Mouse (Mus musculus) testis, postnatal 14 days (tissue): ENCODE data around the gene Vwa8.
"Not testable (repeated sequence)": the region's sequence is repeated elsewhere in the genome, so short reads cannot be mapped to it uniquely, and the experiment has no call there.

Experiments
- DNase-seq: peaks from one replicate; pipeline ENCODE4 v3.0.0; 2021; ENCODE audit warnings: low spot score

The Vwa8 gene

GRCm38 (mm10) chr14:78984296-78984695, 135.4 kb downstream of the Vwa8 start:
- no peak for DNase-seq

GRCm38 (mm10) chr14:78987543-78987942, 138.7 kb downstream of the Vwa8 start:
- no peak for DNase-seq

- DNase-seq: no peak
These were observed 143.6 kb downstream of the Vwa8 start for GRCm38 (mm10) chr14:78992456-78992855.

GRCm38 (mm10) chr14:78993515-78993914, 144.7 kb downstream of the Vwa8 start:
- DNase-seq: no peak

- no peak for DNase-seq
These were observed 147.5 kb downstream of the Vwa8 start for GRCm38 (mm10) chr14:78996359-78996758.

GRCm38 (mm10) chr14:79003576-79003975, 154.7 kb downstream of the Vwa8 start:
- no peak for DNase-seq

GRCm38 (mm10) chr14:79017710-79018109, 168.9 kb downstream of the Vwa8 start:
- not testable (repeated sequence) for DNase-seq

- DNase-seq: no peak
These were observed 169.7 kb downstream of the Vwa8 start for GRCm38 (mm10) chr14:79018564-79018963.

GRCm38 (mm10) chr14:79021725-79022124, 172.9 kb downstream of the Vwa8 start:
- DNase-seq: peak; percentile 46

- DNase-seq: no peak
These were observed 180.2 kb downstream of the Vwa8 start for GRCm38 (mm10) chr14:79028996-79029575.

GRCm38 (mm10) chr14:79030715-79031114, 181.9 kb downstream of the Vwa8 start:
- no peak for DNase-seq

- no peak for DNase-seq
These were observed 182.4 kb downstream of the Vwa8 start for GRCm38 (mm10) chr14:79031230-79031740.

GRCm38 (mm10) chr14:79033396-79033795, 184.5 kb downstream of the Vwa8 start:
- DNase-seq: no peak

- peak; percentile 19 for DNase-seq
These were observed 185.7 kb downstream of the Vwa8 start for GRCm38 (mm10) chr14:79034511-79034913.

GRCm38 (mm10) chr14:79035575-79035974, 186.7 kb downstream of the Vwa8 start:
- DNase-seq: no peak

GRCm38 (mm10) chr14:79047186-79047585, 198.3 kb downstream of the Vwa8 start:
- no peak for DNase-seq

GRCm38 (mm10) chr14:79047956-79048355, 199.1 kb downstream of the Vwa8 start:
- DNase-seq: no peak

GRCm38 (mm10) chr14:79049544-79049943, 200.7 kb downstream of the Vwa8 start:
- no peak for DNase-seq

GRCm38 (mm10) chr14:79065636-79066035, 216.8 kb downstream of the Vwa8 start:
- DNase-seq: no peak

GRCm38 (mm10) chr14:79069515-79069914, 220.7 kb downstream of the Vwa8 start:
- no peak for DNase-seq

GRCm38 (mm10) chr14:79074786-79075185, 225.9 kb downstream of the Vwa8 start:
- DNase-seq: no peak

GRCm38 (mm10) chr14:79076560-79077300, 227.9 kb downstream of the Vwa8 start:
- no peak for DNase-seq

- no peak for DNase-seq
These were observed 234.7 kb downstream of the Vwa8 start for GRCm38 (mm10) chr14:79083573-79083972.

- DNase-seq: no peak
These were observed 237.2 kb downstream of the Vwa8 start for GRCm38 (mm10) chr14:79086006-79086405.
